Mouse (Mus musculus) liver, adult 2 months (tissue): ENCODE data around the gene Olfr263. TPM values are rescaled to one million over a fixed set of nuclear protein-coding genes. Genes with fewer than 3 reads are reported as not detected.

Experiments used
- DNase-seq: peaks from one replicate; pipeline ENCODE4 v3.0.0-alpha.2; 2011; ENCODE audit warnings: low read depth, low spot score; ENCODE audit errors: extremely low read depth
- H3K27ac ChIP-seq: fragments of 200-500 bp; replicated peaks from 2 replicates; pipeline ENCODE4 v1.5.1; 2012; ENCODE audit warnings: low read depth, mild to moderate bottlenecking, control low read depth, inconsistent platforms, low read length; ENCODE audit not compliant: insufficient read depth
- H3K27me3 ChIP-seq: fragments of 200-500 bp; 2 replicates; pipeline ENCODE4 v1.6.1; 2012; ENCODE audit warnings: mild to moderate bottlenecking, moderate library complexity, low read length, inconsistent platforms; ENCODE audit not compliant: control insufficient read depth, insufficient read depth
- H3K36me3 ChIP-seq: fragments of 200-500 bp; 2 replicates; pipeline ENCODE4 v1.6.1; 2012; ENCODE audit warnings: low read length, inconsistent platforms; ENCODE audit not compliant: control insufficient read depth, insufficient read depth
- H3K4me1 ChIP-seq: fragments of 200-500 bp; 2 replicates; pipeline ENCODE4 v1.6.1; 2011; ENCODE audit warnings: low read length; ENCODE audit not compliant: control insufficient read depth, insufficient read depth
- H3K4me3 ChIP-seq: fragments of 200-500 bp; 2 replicates; pipeline ENCODE4 v1.5.1; 2011; ENCODE audit warnings: low read depth, mild to moderate bottlenecking, control low read depth, low read length, moderate library complexity; ENCODE audit not compliant: insufficient read depth
- H3K79me2 ChIP-seq: fragments of 200-500 bp; 2 replicates; pipeline ENCODE4 v1.6.1; 2012; ENCODE audit warnings: inconsistent platforms, mild to moderate bottlenecking, low read length, moderate library complexity; ENCODE audit not compliant: control insufficient read depth, insufficient read depth
- H3K9ac ChIP-seq: fragments of 200-500 bp; 2 replicates; pipeline ENCODE4 v1.6.1; 2012; ENCODE audit warnings: low read depth, mild to moderate bottlenecking, control low read depth, inconsistent platforms, low read length
- CTCF ChIP-seq: fragments of 200-500 bp; IDR thresholded peaks from 2 replicates; pipeline ENCODE4 v1.5.1; 2011; ENCODE audit warnings: low read depth, low read length, control low read depth
- POLR2A ChIP-seq: fragments of 200-500 bp; IDR thresholded peaks from 2 replicates; pipeline ENCODE4 v1.6.1; 2011; ENCODE audit warnings: low read length, control low read depth; ENCODE audit not compliant: insufficient read depth; ENCODE audit errors: extremely low read depth
- WGBS: fragments of 180-500 bp; shearing (Covaris S2); methylation state at CpG from one replicate; pipeline ENCODE4 v1.1.7; 2018; 5-methylcytosine and 5-hydroxymethylcytosine counted together
- polyA plus RNA-seq: library from polyadenylated mRNA; depleted of rRNA; stranded (reverse); fragments of >200 nt; gene quantifications from 2 replicates; pipeline ENCODE4 v1.2.3, GENCODE M21; 2012
- total RNA-seq: library from RNA; depleted of rRNA; stranded (reverse); fragments of >200 nt; gene quantifications from 2 replicates; pipeline ENCODE4 v1.2.3, GENCODE M21; 2014

The Olfr263 gene
- total and polyA plus RNA-seq, 2 experiments: not detected

GRCm38 (mm10) chr13:21167910-21168300 lies 38.5 kb downstream of the Olfr263 start:
- Histone ChIP-seq H3K4me3 (peak overlapping the region; percentile 36; the same call in 1 of the 2 replicates), H3K36me3 (no peaks in the 10 kb centered on the region), H3K4me1 (peaks cover 2% of the 10 kb centered on the region; the same call in 1 of the 2 replicates), H3K27ac (no peak overlapping the region), H3K79me2 (no peaks in the 10 kb centered on the region), H3K27me3 (no peaks in the 10 kb centered on the region), H3K9ac (no peak overlapping the region)
- TF ChIP-seq CTCF (no peak), POLR2A (no peak)
- DNase-seq: no peak
- WGBS: under 1% methylated on average over 8 of the region's 8 CpGs

- TF ChIP-seq CTCF (no peak), POLR2A (no peak)
- WGBS: under 1% methylated on average over 16 of the region's 16 CpGs
- H3K9ac ChIP-seq: peak overlapping the region; percentile 38
- H3K4me3 ChIP-seq: peak overlapping the region; percentile 39
- no peak overlapping the region for H3K27ac ChIP-seq
- peaks cover 2% of the 10 kb centered on the region; the same call in 1 of the 2 replicates for H3K4me1 ChIP-seq
- no peaks in the 10 kb centered on the region for H3K79me2 ChIP-seq
- no peaks in the 10 kb centered on the region for H3K27me3 ChIP-seq
- DNase-seq: peak; percentile 73
- H3K36me3 ChIP-seq: no peaks in the 10 kb centered on the region
Measured at GRCm38 (mm10) chr13:21168371-21169011, 39.1 kb downstream of the Olfr263 start.

GRCm38 (mm10) chr13:21169121-21169656 lies 39.8 kb downstream of the Olfr263 start:
- TF ChIP-seq CTCF (no peak), POLR2A (no peak)
- under 1% methylated on average over 14 of the region's 14 CpGs for WGBS
- no peaks in the 10 kb centered on the region for H3K36me3 ChIP-seq
- H3K79me2 ChIP-seq: no peaks in the 10 kb centered on the region
- DNase-seq: no peak
- H3K27me3 ChIP-seq: no peaks in the 10 kb centered on the region
- H3K4me3 ChIP-seq: peak overlapping the region; percentile 39
- no peak overlapping the region for H3K9ac ChIP-seq
- no peak overlapping the region for H3K27ac ChIP-seq
- H3K4me1 ChIP-seq: peaks cover 2% of the 10 kb centered on the region; the same call in 1 of the 2 replicates

GRCm38 (mm10) chr13:21169657-21170430 lies 40.4 kb downstream of the Olfr263 start:
- Histone ChIP-seq H3K27ac (no peak overlapping the region), H3K4me3 (peak overlapping the region; percentile 51), H3K9ac (no peak overlapping the region), H3K4me1 (peaks cover 2% of the 10 kb centered on the region; the same call in 1 of the 2 replicates), H3K36me3 (no peaks in the 10 kb centered on the region), H3K79me2 (no peaks in the 10 kb centered on the region), H3K27me3 (no peaks in the 10 kb centered on the region)
- peak; percentile 79 for DNase-seq
- WGBS: 1% methylated on average over 39 of the region's 39 CpGs
- TF ChIP-seq POLR2A (no peak), CTCF (no peak)

- no peak overlapping the region for H3K4me3 ChIP-seq
- 76% methylated on average over 17 of the region's 17 CpGs for WGBS
- DNase-seq: no peak
Measured at GRCm38 (mm10) chr13:21170431-21171155, 41.2 kb downstream of the Olfr263 start.

More at GRCm38 (mm10) chr13:21170431-21171155, 41.2 kb downstream of the Olfr263 start:
- H3K9ac ChIP-seq: no peak overlapping the region
- H3K36me3 ChIP-seq: no peaks in the 10 kb centered on the region
- H3K79me2 ChIP-seq: no peaks in the 10 kb centered on the region
- H3K4me1 ChIP-seq: peaks cover 2% of the 10 kb centered on the region; the same call in 1 of the 2 replicates
- TF ChIP-seq POLR2A: no peak
- no peak for TF ChIP-seq CTCF
- no peaks in the 10 kb centered on the region for H3K27me3 ChIP-seq
- H3K27ac ChIP-seq: no peak overlapping the region
